Mouse (Mus musculus): Measurements from ENCODE around the gene Cadm3.

The Cadm3 gene

DNA sequence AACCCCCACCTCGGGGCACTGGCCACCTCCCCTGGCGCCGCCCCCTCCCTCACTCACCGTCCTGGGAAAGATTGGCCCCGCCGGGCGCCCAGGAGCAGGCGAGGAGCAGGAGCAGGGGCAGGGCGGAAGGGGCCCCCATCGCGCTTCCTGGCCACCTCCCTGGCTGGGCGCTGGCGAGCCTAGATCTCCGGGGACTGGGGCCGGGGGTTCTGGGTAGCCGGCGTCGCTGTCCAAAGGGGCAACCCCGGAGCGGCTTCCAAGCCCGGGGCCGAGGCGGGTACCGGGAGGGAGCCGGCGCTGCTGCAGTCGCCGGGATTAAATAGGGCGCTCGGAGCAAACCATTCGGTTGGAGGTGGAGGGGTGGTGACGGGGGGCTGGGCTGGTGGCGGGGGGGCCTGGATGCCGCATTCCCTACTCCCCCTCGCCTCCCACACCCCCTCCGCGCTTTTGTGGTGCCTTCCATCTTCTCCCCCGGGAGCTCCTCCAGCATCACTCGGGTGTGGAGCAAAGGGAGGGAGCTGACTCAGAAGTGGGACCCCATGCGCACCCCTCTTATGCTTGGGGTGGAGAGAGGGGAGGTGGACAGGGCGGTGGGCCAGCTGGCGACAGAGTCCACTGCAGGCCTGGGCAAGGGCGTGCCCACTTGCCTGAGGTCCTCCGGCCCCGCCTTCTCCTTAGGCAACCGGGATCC lies at the start of gene Cadm3:
Gene Cadm3, minus strand, starts transcription at position 340 of the 691 bp plus-strand sequence.
- DNase-seq (ENCODE audit: low spot score in 2 of 2), result peak; percentile 39 to 73

DNA sequence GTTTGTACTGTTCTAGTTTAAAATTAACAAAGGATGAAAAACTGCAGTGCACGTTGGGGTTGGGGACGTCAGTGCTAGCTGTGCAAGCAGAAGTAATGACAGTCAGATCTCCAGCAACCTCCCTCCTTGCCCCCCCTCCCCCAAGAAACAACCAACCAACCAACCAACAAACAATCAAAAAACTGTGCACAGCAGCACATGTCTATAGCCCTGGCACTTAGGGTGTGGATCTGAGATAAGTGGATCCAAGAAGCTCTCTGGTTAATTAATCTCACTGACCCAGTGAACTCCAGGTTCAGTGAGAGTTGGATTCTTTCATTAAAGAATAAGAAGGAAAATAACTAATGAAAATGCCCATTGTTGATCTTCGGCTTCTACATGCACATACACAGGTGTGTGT lies 47.1 kb upstream of the Cadm3 start:
- no peak for DNase-seq (ENCODE audit: low spot score in 2 of 2)

DNA sequence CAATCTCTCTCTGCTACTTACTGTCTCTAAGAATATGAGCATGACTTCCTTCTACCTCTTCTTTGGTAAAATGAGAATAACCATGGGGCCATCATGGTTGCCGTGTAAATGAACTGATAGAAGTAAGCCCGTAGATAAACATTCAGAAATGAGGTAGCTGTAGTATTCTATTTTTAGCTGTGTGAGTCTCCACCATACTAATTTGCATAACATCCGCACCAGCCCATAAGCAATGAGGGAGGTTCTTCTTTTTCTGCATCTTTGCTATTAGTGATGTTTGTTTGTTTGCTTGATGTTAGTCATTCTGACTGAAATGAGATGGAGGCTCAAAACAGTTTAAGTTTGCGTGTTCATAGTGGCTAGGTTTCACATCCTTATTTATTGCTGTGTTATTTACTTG lies 44.4 kb upstream of the Cadm3 start:
- no peak for DNase-seq (ENCODE audit: low spot score in 2 of 2)

DNA sequence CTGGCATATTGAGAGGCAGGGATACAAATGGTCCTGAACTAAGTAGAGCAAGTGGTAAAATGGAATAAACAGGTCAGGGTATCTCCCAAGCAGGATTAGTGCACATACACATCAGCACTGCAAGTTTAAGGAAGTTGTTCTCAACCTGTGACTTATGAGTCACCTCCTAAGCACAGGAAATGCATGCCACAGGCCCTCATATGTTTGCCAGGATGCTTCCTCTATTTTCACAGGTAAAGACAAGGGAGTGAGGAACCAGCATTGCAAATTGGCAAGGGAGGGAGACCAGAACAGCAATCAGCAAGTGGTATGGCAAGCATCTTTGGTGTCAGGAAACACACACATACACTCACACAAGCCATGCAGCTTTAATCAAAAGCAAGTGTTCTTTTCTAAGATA lies 41.6 kb upstream of the Cadm3 start:
- no peak for DNase-seq (ENCODE audit: low spot score in 2 of 2)

DNA sequence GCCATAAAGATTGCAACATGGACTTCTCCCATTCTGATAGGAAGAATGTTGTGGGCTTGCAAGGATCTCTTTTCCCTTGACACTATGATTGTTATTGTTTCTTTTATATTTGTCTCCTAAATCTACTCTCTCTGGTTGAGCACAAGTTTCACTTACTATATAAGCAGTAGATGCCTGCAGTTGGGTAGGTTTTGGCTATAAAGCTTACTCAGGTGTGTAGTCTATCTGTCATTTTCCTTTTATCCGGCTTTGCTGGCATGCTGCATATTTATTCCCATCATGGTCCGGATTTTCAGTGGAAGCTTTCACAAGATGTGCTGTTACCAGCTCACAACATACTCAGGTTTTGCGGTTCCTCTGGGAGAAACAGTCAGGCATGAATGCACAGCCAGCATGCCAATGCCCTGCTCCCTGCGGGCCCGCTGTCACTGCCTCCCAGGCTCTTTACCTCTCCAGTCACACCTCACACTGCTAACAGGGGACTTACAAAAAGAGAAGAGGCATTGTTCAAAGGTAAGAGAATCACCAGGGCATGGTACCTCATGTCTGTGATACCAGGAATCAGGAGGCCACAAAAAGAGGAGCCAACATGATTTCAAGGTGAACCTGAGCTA lies 37.3 kb upstream of the Cadm3 start:
- no peak for DNase-seq (ENCODE audit: low spot score in 2 of 2)

DNA sequence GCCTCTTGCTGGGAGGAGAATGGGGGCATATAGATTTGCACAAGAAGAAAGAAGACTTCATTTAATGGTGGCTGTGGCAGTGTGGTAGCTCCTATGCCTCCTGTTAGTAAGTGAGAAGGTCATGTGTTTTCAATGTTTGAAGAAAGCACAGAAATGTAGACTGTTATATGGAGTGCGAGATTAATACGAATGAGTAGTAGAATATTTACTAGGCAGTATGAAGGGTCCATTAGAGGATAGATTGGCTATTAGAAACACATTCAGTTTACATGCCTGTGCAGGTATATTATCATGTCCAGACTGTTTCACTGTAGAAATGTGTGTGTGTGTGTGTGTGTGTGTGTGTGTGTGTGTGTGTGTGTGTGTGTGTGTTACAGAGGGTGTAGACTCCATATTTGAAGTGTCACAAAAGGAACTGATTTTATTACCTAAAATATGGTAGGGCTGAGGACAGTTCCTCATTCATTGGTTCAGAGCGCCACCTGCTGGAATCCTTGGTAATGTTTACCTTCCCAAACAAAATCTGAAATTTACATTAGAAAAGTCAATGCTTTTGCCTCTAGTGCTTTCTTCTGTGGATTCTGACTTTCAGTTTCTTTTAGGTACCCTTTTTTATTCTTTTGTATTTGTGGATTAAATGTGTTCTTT lies 31.0 kb upstream of the Cadm3 start:
- DNase-seq (ENCODE audit: low spot score in 2 of 2), result peak in 1 of 2 experiments; percentile 78

DNA sequence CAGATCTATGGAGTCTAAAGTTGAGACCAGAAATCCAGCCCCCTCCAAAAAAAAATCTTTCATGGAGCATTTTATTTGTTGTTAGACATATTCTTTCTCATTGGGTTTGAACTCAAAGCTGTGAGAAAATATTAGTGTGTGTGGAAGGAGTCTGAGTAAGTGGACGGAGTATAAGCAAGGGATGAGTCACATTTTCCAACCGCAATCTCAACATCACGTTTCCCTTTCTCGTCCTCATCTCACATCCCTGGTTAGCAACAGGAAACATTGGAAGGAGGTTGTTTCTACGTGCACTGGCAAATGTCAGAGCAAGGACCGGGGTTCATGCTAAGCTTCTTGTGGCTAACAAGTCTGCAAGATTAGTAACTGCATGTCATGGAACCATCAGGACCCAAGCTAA lies 24.3 kb upstream of the Cadm3 start:
- no peak for DNase-seq (ENCODE audit: low spot score in 2 of 2)

DNA sequence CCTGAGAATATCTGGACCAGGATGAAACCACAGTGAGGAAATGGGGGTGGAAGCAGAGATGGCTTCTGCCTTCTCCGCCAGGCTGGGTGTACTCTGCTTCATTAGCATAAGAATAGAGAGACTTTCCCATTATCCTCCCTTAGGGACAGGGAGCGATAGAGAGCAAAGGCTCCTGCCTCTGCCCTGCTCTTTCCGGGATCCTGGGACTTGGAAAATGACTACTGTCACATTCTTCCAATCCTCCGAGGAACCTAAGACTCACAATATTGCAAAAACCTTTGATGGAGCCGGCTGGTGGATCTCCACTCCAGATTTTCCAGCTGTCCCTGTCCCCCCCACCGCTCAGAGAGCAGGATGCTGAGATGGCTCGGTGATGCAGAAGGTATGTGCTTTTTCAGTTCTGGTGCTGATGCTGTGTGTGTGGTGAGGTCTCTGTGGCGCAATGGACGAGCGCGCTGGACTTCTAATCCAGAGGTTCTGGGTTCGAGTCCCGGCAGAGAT lies 22.5 kb upstream of the Cadm3 start:
- DNase-seq (ENCODE audit: low spot score in 2 of 2), result peak; percentile 91 to 97

DNA sequence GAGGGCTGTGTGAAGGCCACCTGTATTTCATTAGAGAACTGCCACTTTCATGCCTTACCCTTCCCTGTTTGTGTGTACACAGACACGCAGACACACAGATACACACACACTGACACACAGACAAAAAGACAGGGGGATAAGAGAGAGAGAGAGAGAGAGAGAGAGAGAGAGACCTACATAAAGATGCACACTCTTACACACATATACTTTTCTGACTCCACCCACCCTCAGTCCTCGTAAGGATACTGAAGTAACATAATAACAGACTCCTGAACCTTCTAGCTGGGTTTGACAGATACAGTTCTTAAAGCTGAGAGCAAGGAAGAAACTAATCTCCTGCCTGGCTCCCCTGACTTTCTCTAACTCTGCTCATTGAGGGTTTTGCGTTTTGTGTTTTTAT lies 21.9 kb upstream of the Cadm3 start:
- no peak for DNase-seq (ENCODE audit: low spot score in 2 of 2)

DNA sequence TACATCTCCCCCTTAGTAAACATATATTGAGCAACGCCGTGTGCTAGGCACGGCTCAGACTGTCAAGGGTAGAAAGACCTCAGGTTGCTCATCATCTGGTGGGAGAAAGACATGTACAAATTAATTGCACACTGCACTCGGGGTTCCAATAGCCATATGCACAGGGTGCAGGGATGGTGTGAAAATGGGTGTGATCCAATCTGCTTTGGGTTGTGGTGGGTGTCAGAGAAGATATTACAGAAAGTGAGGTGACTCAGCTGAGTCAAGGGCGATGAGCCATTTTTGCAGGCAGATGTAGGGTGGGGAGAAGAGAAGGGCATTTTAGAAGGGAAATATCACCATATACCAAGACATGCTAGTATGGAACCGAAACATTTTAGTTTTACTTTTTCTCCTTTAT lies 13.9 kb upstream of the Cadm3 start:
- DNase-seq (ENCODE audit: low spot score in 2 of 2), result no peak

DNA sequence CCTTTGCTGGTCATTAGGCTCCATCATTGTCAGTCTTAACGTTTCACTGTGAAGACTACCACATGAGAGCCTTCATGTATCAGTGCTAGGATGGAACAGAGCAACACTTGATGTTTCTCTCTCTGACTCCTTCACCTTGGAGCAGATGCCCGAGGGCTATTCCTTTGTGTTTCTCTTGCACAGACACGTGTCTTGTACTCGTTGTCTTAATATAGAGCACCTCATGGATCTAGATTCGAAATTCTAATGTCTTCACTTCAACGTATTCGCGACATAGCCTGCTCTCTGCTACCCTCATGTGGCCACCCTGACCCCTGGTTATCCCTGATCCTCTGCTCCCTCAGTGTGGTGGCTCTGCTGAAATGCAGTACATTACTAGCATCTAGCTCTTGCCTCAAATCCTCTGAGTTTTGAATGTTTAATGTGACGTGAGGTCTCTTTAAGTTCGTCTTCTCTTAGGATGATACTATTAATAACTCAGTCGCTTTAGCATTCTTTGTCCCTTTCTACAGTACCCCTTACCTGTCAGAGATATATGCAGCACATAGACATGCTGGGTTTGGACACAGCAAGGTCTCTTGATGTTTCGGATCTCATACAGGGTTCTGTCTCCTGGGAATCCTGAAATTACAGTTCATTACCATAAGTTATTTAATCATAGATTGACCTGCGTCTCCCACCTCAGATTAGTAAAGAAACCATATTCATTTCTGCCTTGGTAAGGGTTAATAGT lies 10.1 kb upstream of the Cadm3 start:
- DNase-seq (ENCODE audit: low spot score in 2 of 2), result peak; percentile 40 to 84

DNA sequence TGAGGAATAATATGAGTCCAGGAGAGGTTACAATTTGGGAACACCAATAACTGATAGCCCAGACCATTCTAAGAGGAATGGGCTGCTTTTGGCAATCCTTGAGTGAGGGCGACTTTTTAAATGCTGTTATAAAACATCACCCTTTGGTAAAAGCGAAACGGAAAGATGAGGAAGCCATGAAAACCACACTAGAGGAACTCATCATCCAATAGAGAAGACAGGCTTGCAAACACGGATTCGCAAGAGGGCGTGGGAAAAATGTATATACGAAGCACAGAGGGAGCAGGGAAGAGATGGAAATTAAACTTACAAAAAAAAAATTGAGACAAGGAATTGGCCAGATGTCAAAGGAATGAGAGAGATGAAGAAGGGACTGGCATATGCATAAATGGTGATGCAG lies 6.5 kb upstream of the Cadm3 start:
- DNase-seq (ENCODE audit: low spot score in 2 of 2), result no peak

DNA sequence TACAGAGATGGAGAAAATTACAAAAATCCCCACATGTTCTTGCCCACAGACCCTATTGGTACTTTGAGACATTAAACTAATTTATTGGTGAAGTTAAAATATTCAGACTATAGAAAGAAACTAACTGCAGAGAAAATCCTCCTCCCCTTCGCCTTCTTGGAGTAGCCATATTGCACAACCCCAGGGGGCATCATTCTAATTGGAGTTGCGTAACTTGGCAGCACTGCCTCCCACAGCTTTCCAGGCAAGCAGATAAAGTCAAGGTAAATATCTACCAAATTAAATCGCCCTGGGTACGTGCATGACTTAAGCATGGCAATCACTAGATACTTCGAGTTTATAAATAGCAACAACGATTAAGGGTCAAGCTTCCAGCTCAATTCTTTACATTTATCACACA lies 4.1 kb upstream of the Cadm3 start:
- DNase-seq (ENCODE audit: low spot score in 2 of 2), result no peak

DNA sequence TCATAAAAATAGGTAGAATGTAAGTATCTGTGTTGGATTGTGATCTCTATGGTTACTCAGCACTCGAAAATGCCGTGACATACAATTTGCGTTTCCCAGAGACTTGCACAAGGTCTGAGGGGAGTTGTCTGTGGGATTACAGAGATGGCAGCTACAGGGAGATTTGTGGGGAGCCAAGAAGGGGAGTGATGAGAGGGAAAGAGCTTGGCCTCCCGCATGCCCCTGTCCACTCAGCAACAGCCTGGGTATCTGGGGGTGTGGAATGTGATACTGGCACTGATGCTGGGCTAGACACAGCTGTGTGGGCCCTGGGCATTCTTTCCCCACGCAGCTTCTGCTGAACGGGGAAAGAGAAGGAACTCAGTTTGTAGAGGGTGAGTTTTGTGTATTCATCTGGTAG lies 3.0 kb upstream of the Cadm3 start:
- DNase-seq (ENCODE audit: low spot score in 2 of 2), result no peak

DNA sequence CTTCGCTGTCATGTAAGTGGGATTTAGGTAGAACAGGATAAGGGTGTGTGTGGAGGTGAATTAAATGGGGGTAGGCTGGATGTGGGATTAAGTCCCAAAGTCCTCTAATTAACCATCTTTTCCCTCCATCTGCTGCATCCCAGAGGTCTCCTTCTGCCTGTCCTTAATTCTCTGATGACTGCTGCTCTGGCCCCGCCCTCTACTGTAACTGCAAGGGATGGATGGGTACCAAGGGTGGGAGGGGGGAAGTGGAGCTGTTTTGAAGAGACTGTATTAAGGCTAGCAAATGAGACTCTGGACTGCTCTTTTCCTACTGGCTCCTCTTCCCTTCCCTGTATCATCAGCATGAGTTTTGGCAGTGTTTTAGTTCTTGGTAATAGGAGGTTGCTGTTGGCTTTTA lies 2.1 kb upstream of the Cadm3 start:
- DNase-seq (ENCODE audit: low spot score in 2 of 2), result no peak

DNA sequence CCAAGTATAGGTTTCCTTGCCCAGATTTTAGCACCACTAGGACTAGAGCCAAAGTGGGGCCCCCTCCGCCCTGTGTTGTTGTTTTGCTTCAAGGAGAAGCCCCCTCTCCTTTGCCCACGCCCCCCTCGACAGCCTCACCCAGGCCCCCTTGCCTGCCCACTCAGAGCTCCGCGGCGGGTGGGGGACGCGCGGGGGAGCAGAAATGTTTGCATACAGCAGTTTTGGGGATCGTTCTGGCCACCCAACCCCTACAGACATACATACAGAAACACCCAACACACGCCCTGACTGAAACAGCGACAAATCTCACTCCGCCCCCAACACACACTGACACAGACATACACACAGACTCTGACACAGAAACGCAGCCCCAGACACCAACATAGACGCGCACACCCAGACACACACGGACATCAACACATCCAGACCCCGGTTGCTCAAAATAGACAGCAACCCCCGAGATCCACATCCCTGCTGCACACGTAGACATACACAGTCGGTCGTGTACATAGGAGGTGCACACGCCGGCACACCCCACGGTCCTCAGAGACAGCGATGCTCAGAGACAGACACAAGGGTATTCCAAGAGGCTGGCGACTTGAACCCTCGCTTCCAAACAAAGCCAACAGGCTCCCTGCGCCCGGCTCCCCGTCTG lies 667 bp downstream of the Cadm3 start:
- peak in 1 of 2 experiments; percentile 68 for DNase-seq (ENCODE audit: low spot score in 2 of 2)

DNA sequence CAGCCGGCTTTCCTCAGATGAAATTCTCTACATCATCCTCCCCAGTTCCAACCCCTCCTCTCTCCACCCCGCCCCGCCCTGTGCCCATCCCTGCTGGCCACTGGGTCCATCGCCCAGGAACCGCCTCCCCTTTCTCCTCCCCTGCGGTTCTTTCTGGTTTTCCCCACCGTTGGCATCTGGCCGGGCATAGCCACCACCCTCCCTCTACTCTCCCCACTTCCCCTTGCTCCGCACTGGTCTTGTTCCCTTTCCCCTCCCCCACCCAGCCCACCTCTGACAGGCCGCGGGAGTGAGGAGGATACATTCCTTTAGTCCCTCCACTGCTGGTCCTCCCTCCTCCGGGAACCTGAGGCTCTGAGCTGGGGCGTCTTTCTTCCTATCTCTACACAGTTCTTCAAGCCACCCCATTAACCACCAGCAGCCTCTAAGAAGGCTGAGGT lies 1.5 kb downstream of the Cadm3 start:
- DNase-seq (ENCODE audit: low spot score in 2 of 2), result peak in 1 of 2 experiments; percentile 46

DNA sequence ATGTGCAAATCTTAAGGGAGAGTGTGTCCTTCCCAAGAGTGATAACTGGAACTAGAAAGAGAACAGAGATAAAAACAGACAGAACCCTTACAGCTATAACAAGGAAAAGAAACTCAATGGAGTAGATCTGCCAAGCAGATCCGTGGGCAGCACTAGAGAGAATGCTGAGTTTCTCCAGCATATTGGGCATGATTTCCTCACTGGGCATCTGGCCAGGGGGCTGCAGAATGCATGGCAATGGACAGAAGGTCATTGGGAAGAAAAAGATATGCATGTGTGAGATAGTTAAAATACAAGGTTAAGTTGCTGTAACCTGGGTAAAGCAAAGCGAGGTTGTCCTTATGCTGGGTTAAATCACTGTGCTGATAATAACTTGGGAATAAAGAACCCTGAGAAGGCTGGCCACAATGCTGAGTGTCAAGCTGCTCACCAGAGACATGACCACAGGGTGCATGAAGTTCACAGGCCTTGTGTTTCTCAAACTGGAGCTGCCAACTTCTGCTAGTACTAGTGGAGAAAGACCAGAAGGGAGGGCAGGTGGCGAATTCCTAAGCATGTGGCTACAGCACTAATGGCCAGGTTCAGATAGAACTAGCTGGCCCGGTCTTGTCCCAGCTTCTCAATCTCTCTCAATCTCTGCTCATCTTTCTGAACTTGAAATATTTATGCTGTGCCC lies 3.2 kb downstream of the Cadm3 start:
- DNase-seq (ENCODE audit: low spot score in 2 of 2), result no peak

DNA sequence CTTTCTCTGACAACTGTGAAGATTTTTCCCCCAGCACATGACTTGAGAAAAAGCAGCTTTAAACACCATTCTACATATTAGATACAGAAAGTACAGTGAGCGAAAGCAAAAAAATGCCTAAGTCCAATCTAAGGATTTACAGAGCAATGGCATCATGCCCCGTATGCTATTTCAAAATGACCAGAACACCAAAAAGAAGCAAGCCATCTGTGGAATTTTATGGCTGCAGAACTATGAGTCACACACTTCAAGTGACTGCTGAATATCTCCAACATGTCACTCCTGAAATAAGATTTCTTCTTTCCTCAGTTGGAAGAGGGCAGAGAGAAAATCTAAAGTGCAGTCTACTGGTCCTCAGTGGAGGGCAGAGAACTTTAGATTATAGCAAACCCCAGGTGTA lies 4.1 kb downstream of the Cadm3 start:
- DNase-seq (ENCODE audit: low spot score in 2 of 2), result no peak

DNA sequence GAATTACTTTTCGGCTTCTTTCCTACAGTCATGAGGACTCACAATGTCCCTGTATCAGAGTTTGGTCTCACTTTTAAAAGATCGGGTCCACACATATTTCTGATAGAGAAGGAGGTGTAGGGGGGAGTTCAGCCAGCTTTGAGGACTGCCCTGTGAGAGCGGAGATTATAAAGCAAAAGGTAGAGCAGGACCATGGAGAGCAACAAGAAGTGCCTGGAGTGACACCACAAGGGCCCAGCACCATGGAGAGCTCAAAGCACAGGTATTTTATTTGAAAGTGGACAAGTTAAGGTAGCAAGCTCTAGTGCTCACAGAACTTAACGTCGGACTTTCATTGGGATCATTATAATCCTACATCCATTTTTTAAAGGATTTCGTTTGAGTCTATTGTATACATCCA lies 5.8 kb downstream of the Cadm3 start:
- DNase-seq (ENCODE audit: low spot score in 2 of 2), result no peak

DNA sequence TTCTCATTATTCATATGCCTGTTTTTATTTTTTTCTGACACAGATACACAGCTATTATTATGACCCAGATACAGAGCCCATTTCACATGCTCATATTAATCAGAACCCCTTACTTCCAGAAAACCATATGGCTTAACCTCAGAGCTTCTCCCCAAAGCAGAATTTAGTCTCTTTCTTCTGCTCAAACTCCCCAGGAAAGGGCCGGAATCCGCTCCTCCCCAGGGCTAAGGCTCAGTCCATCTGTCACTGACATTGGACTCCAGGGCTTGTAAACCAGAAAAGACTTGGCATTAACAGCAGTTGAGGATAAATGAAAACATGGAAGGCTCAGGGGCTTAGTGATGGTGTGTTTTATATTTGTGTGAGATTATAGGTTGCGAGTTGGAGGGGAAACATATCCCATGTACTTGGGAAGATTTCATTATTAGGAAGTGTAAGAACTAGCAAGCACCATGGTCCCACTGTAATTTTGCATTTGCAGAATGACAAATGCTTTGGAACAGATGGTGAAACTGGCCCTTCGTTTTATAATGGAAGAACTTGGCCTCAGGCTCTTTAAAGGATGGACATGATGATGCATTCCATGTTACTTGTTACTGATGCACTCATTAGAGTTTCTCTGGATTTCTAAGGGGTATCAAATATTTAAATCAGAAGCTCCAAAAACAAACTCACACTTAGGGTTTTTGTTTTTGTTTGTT lies 7.8 kb downstream of the Cadm3 start:
- DNase-seq (ENCODE audit: low spot score in 2 of 2), result no peak

Measured in left cerebral cortex, adult 9 months (tissue).